Mouse (Mus musculus): ENCODE data around the gene Lats2.
"Not testable (repeated sequence)": the region's sequence is repeated elsewhere in the genome, so short reads cannot be mapped to it uniquely, and the experiment has no call there.

The Lats2 gene

GRCm38 (mm10) chr14:57695550-57695949 lies 62.6 kb downstream of the Lats2 start:
- DNase-seq (ENCODE audit: low spot score in 2 of 2) = no peak

GRCm38 (mm10) chr14:57694246-57694645 lies 63.9 kb downstream of the Lats2 start:
- DNase-seq (ENCODE audit: low spot score in 2 of 2) = no peak

- DNase-seq (ENCODE audit: low spot score in 2 of 2) = no peak
Measured at GRCm38 (mm10) chr14:57692517-57693130, 65.6 kb downstream of the Lats2 start.

- DNase-seq (ENCODE audit: low spot score in 2 of 2) = no peak
Measured at GRCm38 (mm10) chr14:57691316-57691715, 66.9 kb downstream of the Lats2 start.

GRCm38 (mm10) chr14:57690681-57691080 lies 67.5 kb downstream of the Lats2 start:
- DNase-seq (ENCODE audit: low spot score in 2 of 2) = no peak

DNA sequence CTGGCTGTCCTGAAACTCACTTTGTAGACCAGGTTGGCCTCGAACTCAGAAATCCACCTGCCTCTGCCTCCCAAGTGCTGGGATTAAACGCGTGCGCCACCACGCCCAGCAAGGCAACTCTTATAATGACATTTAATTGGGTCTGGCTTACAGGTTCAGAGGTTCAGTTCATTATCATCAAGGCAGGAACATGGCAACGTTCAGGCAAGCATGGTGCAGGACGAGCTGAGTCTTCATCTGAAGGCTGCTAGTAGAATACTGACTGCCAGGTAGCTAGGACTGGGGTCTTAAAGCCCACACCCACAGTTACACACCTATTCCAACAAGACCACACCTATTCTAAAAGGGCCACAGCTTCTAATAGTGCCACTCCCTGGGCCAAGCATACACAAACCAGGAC lies 70.1 kb downstream of the Lats2 start:
- not testable (repeated sequence) for DNase-seq (ENCODE audit: low spot score in 2 of 2)

DNA sequence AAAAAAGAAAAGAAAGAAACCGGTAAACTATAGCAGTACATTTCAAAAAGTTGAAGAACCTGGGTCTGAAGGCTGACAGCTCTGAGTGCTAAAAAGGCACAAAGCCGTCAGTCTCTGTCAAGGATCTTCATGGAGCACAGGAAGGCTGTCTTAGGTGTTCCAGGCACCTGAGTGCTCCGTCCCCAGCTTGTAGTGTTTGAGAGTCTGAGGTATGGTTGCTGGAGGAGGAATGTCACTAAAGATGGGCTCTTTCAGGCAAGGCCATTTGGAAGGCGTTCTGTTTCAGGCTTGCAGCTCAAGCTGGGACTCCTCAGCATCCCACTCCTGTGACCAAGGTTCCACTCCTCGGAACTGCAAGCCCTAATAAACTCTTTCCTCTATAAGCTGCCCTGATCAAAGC lies 70.7 kb downstream of the Lats2 start:
- DNase-seq (ENCODE audit: low spot score in 2 of 2) = no peak

DNA sequence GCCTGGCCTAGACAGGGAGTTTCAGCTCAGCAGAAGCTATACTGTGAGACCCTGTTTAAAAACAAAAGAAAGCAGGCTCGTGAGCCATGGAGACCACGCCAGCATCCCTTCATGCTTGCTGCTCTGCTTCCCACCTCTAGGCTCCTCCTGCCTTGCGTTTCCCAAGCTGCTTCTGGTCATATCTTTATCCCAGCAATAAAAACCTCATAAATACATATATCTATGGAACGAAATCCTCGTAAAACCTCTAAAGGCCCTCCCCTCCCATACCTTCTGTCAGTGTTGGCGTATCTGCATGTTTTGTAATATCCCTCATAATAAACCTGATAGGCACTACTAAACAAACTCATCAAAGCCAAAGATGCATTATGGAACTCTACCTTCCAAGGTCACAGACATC lies 71.5 kb downstream of the Lats2 start:
- no peak for DNase-seq (ENCODE audit: low spot score in 2 of 2)

- DNase-seq (ENCODE audit: low spot score in 2 of 2) = peak in 1 of 2 experiments; percentile 56
Measured at GRCm38 (mm10) chr14:57684579-57684978, 73.6 kb downstream of the Lats2 start.

- no peak for DNase-seq (ENCODE audit: low spot score in 2 of 2)
Measured at GRCm38 (mm10) chr14:57682751-57683150, 75.4 kb downstream of the Lats2 start.

DNA sequence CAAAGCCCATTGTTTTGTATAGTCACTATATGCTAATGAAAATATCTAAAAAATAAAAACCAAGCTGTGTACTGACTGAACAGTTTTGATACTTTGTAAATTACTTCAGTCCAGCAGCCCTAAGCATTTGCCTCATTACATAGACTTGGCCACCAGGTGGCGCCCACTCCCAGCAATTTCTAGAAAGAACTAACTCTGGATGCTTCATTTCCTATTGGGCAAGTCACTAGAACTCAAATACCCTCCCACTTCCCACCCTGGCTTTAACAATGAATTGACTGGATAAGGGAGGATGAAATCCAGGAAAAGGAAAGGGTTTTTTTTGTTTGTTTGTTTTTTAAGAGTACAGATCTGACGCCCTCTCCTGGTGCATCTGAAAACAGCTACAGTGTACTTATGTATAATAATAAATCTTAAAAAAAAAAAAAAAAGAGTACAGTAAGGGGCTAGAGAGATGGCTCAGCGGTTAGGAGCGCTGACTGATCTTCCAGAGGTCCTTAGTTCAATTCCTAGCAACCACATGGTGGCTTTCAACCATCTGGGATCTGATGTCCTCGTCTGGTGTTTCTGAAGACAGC lies 78.1 kb downstream of the Lats2 start:
- DNase-seq (ENCODE audit: low spot score in 2 of 2) = peak; percentile 64 to 90

GRCm38 (mm10) chr14:57679523-57679922 lies 78.7 kb downstream of the Lats2 start:
- DNase-seq (ENCODE audit: low spot score in 2 of 2) = no peak

DNA sequence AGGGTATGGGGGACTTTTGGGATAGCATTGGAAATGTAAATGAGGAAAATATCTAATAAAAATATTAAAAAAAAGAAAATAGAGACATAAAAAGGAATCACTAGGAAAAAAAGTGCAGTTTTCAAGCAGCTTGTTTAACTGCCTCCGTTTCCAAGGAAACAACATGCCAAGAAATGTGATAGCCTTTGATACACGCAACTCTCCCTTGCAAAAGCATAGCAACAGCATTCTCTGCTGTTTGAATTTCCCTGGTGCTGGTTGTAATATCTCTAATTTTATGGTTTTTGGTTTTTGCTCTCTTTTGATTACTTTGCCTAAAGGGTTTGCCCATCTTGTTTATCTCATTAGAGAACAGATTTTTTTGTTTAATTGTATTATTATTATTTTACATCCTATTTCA lies 82.7 kb downstream of the Lats2 start:
- DNase-seq (ENCODE audit: low spot score in 2 of 2) = no peak

GRCm38 (mm10) chr14:57665628-57665950 lies 92.6 kb downstream of the Lats2 start:
- DNase-seq (ENCODE audit: low spot score in 2 of 2) = no peak

DNA sequence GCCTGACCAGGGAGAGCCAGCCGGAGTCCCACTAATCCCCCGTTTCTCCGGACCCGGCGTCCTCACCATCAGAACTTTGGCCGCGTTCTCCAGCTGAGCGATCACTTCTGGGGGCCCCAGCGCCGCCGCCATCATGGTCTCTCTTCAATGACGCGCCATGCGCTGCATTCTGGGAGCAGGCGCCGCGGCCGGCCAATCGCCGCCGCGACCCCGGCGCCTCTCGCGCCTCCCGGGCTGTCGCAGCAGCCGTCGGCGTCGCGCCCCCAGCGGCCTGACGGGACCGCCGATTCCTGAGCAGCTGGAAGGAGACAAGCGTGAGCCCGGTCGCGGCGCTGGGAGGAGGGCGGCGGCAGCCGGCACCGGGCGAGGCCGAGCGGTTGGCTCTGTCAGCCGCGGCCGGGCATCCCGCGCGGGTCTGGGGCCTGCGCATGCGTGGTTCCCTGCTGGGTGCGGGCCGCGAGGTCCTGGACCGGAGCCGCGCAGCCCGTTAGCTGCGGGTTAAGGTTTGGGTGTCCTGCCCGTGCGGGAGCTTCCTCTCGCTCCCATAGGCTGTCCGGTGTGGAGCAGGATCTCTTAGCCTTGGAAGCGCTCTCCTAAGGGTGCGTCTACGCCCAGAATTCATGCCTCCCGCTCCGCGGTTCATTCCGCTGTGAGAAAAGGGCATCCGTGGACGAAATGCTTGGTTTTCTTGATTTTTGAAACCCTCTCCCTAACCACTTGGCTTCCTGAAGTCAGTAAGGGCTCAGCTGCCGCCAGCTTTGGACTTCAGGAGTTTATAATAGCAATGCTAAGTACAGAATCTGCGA lies 93.2 kb downstream of the Lats2 start, which contains the start of gene Xpo4:
TSS of gene Xpo4 (minus strand) at position 609 of the 806 bp plus-strand sequence.
- DNase-seq (ENCODE audit: low spot score in 2 of 2) = peak; percentile 69 to 78

- peak in 1 of 2 experiments; percentile 11 for DNase-seq (ENCODE audit: low spot score in 2 of 2)
Measured at GRCm38 (mm10) chr14:57664311-57664821, 93.8 kb downstream of the Lats2 start.

- DNase-seq (ENCODE audit: low spot score in 2 of 2) = no peak
Measured at GRCm38 (mm10) chr14:57663630-57664029, 94.6 kb downstream of the Lats2 start.

- DNase-seq (ENCODE audit: low spot score in 2 of 2) = no peak
Measured at GRCm38 (mm10) chr14:57658301-57658700, 99.9 kb downstream of the Lats2 start.

GRCm38 (mm10) chr14:57657500-57657899 lies 100.7 kb downstream of the Lats2 start:
- no peak for DNase-seq (ENCODE audit: low spot score in 2 of 2)

GRCm38 (mm10) chr14:57656519-57656918 lies 101.7 kb downstream of the Lats2 start:
- not testable (repeated sequence) for DNase-seq (ENCODE audit: low spot score in 2 of 2)

DNA sequence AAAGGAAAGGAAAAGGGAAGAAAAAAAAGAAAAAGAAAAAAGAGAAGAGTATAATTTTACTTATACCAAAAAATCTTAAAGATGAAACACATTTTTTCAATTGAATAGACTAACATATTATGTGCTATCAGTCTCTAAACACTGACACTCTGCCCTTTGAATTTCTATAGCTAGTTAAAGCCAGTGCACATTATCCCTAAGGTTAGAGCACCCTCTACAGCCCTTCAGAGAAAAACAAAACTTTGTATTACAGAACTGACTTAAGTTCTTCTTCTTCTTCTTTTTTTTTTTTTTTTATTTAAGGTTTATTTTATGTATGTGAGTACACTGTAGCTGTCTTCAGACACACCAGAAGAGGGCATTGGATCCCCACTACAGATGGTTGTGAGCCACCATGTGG lies 108.7 kb downstream of the Lats2 start:
- DNase-seq (ENCODE audit: low spot score in 2 of 2) = no peak

DNA sequence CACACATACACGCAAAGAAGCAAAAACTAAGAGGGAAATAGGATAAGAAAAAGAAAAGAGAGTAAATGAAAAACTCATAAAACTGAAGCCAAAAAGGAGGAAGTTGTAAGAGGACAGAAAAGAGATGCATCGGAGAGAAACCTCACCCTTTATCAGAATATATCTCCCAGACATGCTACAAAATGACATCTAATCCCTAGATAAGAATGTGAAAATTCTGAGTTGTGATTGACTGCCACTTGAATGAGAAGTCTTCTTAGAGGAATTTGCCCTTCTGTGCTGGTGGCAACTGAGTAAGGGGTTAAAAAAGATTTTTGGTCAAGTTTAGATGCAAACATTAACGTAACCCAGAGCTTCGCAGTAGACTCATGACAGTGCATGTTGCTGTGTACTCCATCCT lies 112.0 kb downstream of the Lats2 start:
- DNase-seq (ENCODE audit: low spot score in 2 of 2) = no peak

Data from frontal cortex, postnatal 14 days (tissue).